In the genomic region with DNA sequence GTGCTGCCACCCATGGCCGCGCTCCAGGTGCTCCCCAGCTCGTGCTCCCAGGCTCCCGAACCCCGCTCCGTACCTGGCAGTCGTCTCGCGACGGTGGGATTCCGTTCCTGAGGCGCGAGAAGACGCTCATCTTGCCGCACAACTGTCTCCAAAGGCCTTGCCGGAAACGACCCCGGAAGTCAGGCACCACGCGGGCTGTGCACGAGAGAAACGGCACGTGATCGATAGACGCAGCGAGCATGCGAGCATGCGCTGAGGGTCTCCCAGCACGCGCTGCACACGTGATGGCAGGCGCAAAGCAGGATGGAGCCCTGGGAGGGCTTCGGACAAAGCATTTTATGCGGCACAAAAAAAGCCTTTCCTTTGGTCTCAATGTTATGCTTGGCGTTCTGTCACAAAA, we compare ENCODE assay signal across 34 mouse cellular contexts. TPM values are rescaled to one million over a fixed set of nuclear protein-coding genes. Genes with fewer than 3 reads are reported as not detected.
"Had no signal": no experiment of that assay in that cellular context is flagged by ENCODE, and none has a peak within 500 bp of the region (broad histone marks: within the 10 kb centered on the region; RNA-seq: fewer than 3 reads in every experiment).

A gene (minus strand): TSS at position 183 of the 400 bp plus-strand sequence.

- H3K4me1 ChIP-seq: heart, embryonic 13.5 days; heart, embryonic 15.5 days; hindbrain, embryonic 13.5 days; hindbrain, embryonic 15.5 days; kidney, embryonic 15.5 days; liver, embryonic 12.5 days had no signal

- DNase-seq: gastrocnemius, postnatal 14 days; gastrocnemius, postnatal 36 days; heart, adult 11 months; heart, adult 2 months; heart, postnatal 14 days; heart, postnatal 36 days; kidney, adult 11 months; kidney, adult 2 months; kidney, adult 9 months; kidney, postnatal 14 days; kidney, postnatal 36 days; layer of hippocampus, adult 9-11 months; layer of hippocampus, postnatal 36 days; left cerebral cortex, postnatal 4 days had no signal

- H3K36me3 ChIP-seq: heart, embryonic 13.5 days; heart, embryonic 15.5 days; hindbrain, embryonic 13.5 days; hindbrain, embryonic 15.5 days; kidney, embryonic 15.5 days; limb, embryonic 13.5 days; limb, embryonic 15.5 days; liver, embryonic 12.5 days had no signal

- H3K27ac ChIP-seq: heart, adult 2 months; heart, embryonic 13.5 days; heart, embryonic 15.5 days; hindbrain, embryonic 13.5 days; hindbrain, embryonic 15.5 days; hindbrain, postnatal 0 days; kidney, embryonic 15.5 days; kidney, postnatal 0 days; limb, embryonic 13.5 days; limb, embryonic 15.5 days; liver, embryonic 12.5 days had no signal

- H3K4me3 ChIP-seq: heart, adult 2 months; heart, embryonic 13.5 days; heart, embryonic 15.5 days; hindbrain, embryonic 13.5 days; hindbrain, embryonic 15.5 days; kidney, embryonic 15.5 days; limb, embryonic 13.5 days; limb, embryonic 15.5 days; liver, embryonic 12.5 days had no signal

- ATAC-seq: hindbrain, postnatal 0 days; intestine, embryonic 16.5 days; liver, embryonic 12.5 days had no signal

RNA-seq across cellular contexts. Expression of the gene that starts here (rescaled TPM):
- total RNA-seq: gastrocnemius, adult 18-20 months; gastrocnemius, adult 8-10 months; gastrocnemius, postnatal 14 days; gastrocnemius, postnatal 36 days; hematopoietic stem cell, adult 5-6 weeks; hindbrain, postnatal 0 days; layer of hippocampus, postnatal 14 days; layer of hippocampus, postnatal 36 days; left cerebral cortex, adult 18-20 months; liver, adult 2 months had no signal
- polyA plus RNA-seq: gonadal fat pad, adult 2 months; heart, adult 2 months; heart, embryonic 15.5 days; heart, postnatal 0 days; kidney, embryonic 15.5 days; kidney, postnatal 0 days; large intestine, adult 2 months; limb, embryonic 13.5 days; limb, embryonic 15.5 days; liver, adult 2 months had no signal
